Mouse (Mus musculus): ENCODE measurements at regions not wholly inside any gene's neighbourhood (a gene's known extent, or its start where the extent isn't known, plus 50 kb on each side); places are given as distances from the start of the nearest gene placed in this dataset.

DNA sequence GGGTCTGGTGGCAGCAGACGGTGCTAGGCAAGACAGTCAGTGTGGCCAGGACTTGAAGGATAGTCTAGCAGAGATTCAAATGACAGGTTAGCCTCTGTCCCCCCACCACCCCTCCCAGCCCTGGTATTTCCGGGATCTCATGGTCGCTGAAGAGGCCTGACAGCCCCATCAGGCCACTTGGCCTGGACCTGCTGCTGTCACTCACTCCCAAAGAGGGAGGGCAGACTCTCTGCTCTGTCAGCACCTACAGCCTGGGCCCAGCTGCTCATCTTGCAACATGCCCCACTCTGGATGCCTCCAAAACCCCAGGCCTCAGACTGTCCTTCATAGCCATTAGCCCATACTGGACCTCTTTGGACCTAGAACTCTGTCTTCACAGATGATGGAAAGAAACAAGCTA is 89.0 kb downstream of the Ephb3 start:
- dilution Hi-C loops (cut with MboI; ENCODE audit: extremely low pct_ligation_motif_present, extremely low pct_unique_long_range_greater_than_20kb, low sequenced_read_pairs), result no loop called here
- Histone ChIP-seq H3K4me2 (ENCODE audit: insufficient read depth, low read depth, poor library complexity, severe bottlenecking) (no peak overlapping the region), H3K27me3 (replicated peaks) (no peaks in the 10 kb centered on the region), H3K4me3 (replicated peaks in 1 of 3; ENCODE audit: low read depth in 2 of 3, low read length in 2 of 3, poor library complexity in 1 of 3) (no peak overlapping the region), H3K4me1 (ENCODE audit: control insufficient read depth in 1 of 2, insufficient read depth in 2 of 2) (peaks cover 0 to 10% of the 10 kb centered on the region in 2 experiments; a peak in 2 of 4 replicates), H3K36me3 (replicated peaks in 1 of 2; ENCODE audit: control insufficient read depth in 1 of 2, insufficient read depth in 1 of 2, low read length in 1 of 2) (no peaks in the 10 kb centered on the region), H3K9me3 (replicated peaks; ENCODE audit: low read length) (no peaks in the 10 kb centered on the region), H3K27ac (ENCODE audit: insufficient read depth, low read depth) (no peak overlapping the region), H3K9ac (ENCODE audit: insufficient read depth, low read depth) (no peak overlapping the region), H3K79me2 (replicated peaks; ENCODE audit: control insufficient read depth, extremely low read depth, insufficient read depth, poor library complexity, severe bottlenecking) (no peaks in the 10 kb centered on the region)
- in situ Hi-C loops (cut with MboI; ENCODE audit: low pct_ligation_motif_present, low pct_unique_long_range_greater_than_20kb, low sequenced_read_pairs), result no loop called here
- TF ChIP-seq UBTF (IDR thresholded peaks at IDR 0.05; ENCODE audit: low read depth, low read length), result no peak
- no peak for TF ChIP-seq KAT2A (IDR thresholded peaks at IDR 0.05; ENCODE audit: insufficient replicate concordance, low read length)
- no peak for TF ChIP-seq MYC (IDR thresholded peaks at IDR 0.05; ENCODE audit: low read depth, low read length)
- TF ChIP-seq HCFC1 (IDR thresholded peaks at IDR 0.05; ENCODE audit: low read depth, low read length), result no peak
- TF ChIP-seq ZMIZ1 (IDR thresholded peaks at IDR 0.05; ENCODE audit: low read depth, low read length), result no peak
- no peak for TF ChIP-seq POLR2AphosphoS2 (IDR thresholded peaks at IDR 0.05; ENCODE audit: low read depth, low read length)
- no peak for TF ChIP-seq JUND (conservative IDR thresholded peaks at IDR 0.05; ENCODE audit: low read depth, low read length)
- TF ChIP-seq RAD21 (IDR thresholded peaks at IDR 0.05; ENCODE audit: low read depth, low read length), result no peak
- TF ChIP-seq MXI1 (IDR thresholded peaks at IDR 0.05; ENCODE audit: low read depth, low read length), result no peak
- TF ChIP-seq JUN (IDR thresholded peaks at IDR 0.05; ENCODE audit: insufficient read depth, low read depth, low read length), result no peak
- DNase-seq (ENCODE audit: extremely low read depth), result no peak

- dilution Hi-C loops (cut with MboI; ENCODE audit: extremely low pct_ligation_motif_present, extremely low pct_unique_long_range_greater_than_20kb, low sequenced_read_pairs), result no loop called here
- in situ Hi-C loops (cut with MboI; ENCODE audit: low pct_ligation_motif_present, low pct_unique_long_range_greater_than_20kb, low sequenced_read_pairs), result no loop called here
- no peak overlapping the region for H3K27ac ChIP-seq (ENCODE audit: insufficient read depth, low read depth)
- no peak overlapping the region for H3K4me2 ChIP-seq (ENCODE audit: insufficient read depth, low read depth, poor library complexity, severe bottlenecking)
- no peak for DNase-seq (ENCODE audit: extremely low read depth)
- H3K27me3 ChIP-seq (replicated peaks), result no peaks in the 10 kb centered on the region
- no peaks in the 10 kb centered on the region for H3K79me2 ChIP-seq (replicated peaks; ENCODE audit: control insufficient read depth, extremely low read depth, insufficient read depth, poor library complexity, severe bottlenecking)
- no peaks in the 10 kb centered on the region for H3K36me3 ChIP-seq (replicated peaks in 1 of 2; ENCODE audit: control insufficient read depth in 1 of 2, insufficient read depth in 1 of 2, low read length in 1 of 2)
- H3K9ac ChIP-seq (ENCODE audit: insufficient read depth, low read depth), result no peak overlapping the region
- H3K4me3 ChIP-seq (replicated peaks in 1 of 3; ENCODE audit: low read depth in 2 of 3, low read length in 2 of 3, poor library complexity in 1 of 3), result no peak overlapping the region
- TF ChIP-seq JUND (conservative IDR thresholded peaks at IDR 0.05; ENCODE audit: low read depth, low read length) (no peak), NELFE (IDR thresholded peaks at IDR 0.05; ENCODE audit: low read depth, low read length) (no peak), RAD21 (IDR thresholded peaks at IDR 0.05; ENCODE audit: low read depth, low read length) (no peak), CHD1 (IDR thresholded peaks at IDR 0.05; ENCODE audit: low read depth, low read length) (no peak), USF1 (IDR thresholded peaks at IDR 0.05; ENCODE audit: low read depth, low read length) (no peak), PAX5 (IDR thresholded peaks at IDR 0.05; ENCODE audit: low read length) (no peak), IRF4 (IDR thresholded peaks at IDR 0.05; ENCODE audit: low read depth, low read length) (no peak), EP300 (IDR thresholded peaks at IDR 0.05; ENCODE audit: low read length) (no peak), CTCF (conservative IDR thresholded peaks at IDR 0.05 in 1 of 2, IDR thresholded peaks at IDR 0.05 in 1 of 2; ENCODE audit: low read depth in 2 of 2, low read length in 2 of 2) (no peak), ZMIZ1 (IDR thresholded peaks at IDR 0.05; ENCODE audit: low read depth, low read length) (no peak), BHLHE40 (IDR thresholded peaks at IDR 0.05; ENCODE audit: low read depth, low read length) (no peak), MAX (IDR thresholded peaks at IDR 0.05; ENCODE audit: low read length) (no peak), MXI1 (IDR thresholded peaks at IDR 0.05; ENCODE audit: low read depth, low read length) (no peak), MEF2A (IDR thresholded peaks at IDR 0.05; ENCODE audit: borderline replicate concordance, low read depth, low read length) (no peak), UBTF (IDR thresholded peaks at IDR 0.05; ENCODE audit: low read depth, low read length) (no peak)
- peaks cover 0 to 4% of the 10 kb centered on the region in 2 experiments; a peak in 1 of 4 replicates for H3K4me1 ChIP-seq (ENCODE audit: control insufficient read depth in 1 of 2, insufficient read depth in 2 of 2)
- H3K9me3 ChIP-seq (replicated peaks; ENCODE audit: low read length), result no peaks in the 10 kb centered on the region
Observed at GRCm38 (mm10) chr16:21294677-21295411, 90.3 kb downstream of the Ephb3 start.

Measured in CH12.LX (cell line).